Mouse (Mus musculus): ENCODE results near the gene Shc4. TPM values are rescaled to one million over a fixed set of nuclear protein-coding genes. Genes with fewer than 3 reads are reported as not detected.

Gene Shc4
- total RNA-seq, 2 experiments from 2014 or later, result 3.9 to 4.1 TPM

DNA sequence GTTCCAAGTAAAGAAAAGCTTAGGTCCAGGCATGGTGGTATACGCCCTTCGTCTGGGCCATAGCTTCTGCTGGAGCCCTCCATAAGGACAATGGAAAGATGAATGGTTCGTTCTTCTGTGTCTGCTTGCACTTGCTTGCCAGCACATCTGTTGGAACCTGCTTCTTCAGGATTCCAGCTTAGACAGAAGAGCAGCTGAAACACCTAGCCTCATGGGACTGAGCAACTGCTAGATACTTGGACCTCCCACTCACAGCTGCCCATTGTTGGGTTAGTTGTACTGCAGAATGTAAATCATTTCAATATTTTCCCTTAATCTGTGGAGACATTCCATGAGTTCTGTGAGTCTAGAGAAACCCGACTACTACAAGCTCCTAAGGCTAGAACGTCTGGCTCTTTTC is 73.9 kb downstream of the Shc4 start:
- DNase-seq (ENCODE audit: low spot score in 2 of 2), result no peak

DNA sequence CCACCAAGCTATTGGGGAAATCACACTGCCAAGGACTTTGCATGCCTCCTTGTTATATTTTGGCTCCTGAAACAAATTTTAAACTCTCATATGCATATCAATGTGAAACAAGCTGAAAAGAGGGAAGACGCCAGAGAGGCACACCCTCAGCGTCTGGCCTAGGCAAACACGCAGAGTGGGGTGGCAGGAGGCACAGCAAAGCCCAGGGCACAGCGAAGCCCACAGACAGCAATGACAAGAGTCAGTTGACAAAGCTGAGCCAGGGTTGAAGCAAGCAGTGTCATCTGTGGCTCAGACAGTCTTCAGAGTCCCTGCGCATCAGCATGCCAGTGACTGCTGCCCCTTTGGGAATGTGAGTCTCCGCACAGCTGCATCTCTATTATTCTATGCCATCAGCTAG is 79.0 kb downstream of the Shc4 start:
- DNase-seq (ENCODE audit: low spot score in 2 of 2), result no peak

- no peak for DNase-seq (ENCODE audit: low spot score in 2 of 2)
Measured at GRCm38 (mm10) chr2:125637331-125637730, 86.6 kb downstream of the Shc4 start.

- no peak for DNase-seq (ENCODE audit: low spot score in 2 of 2)
Measured at GRCm38 (mm10) chr2:125630010-125630409, 93.9 kb downstream of the Shc4 start.

DNA sequence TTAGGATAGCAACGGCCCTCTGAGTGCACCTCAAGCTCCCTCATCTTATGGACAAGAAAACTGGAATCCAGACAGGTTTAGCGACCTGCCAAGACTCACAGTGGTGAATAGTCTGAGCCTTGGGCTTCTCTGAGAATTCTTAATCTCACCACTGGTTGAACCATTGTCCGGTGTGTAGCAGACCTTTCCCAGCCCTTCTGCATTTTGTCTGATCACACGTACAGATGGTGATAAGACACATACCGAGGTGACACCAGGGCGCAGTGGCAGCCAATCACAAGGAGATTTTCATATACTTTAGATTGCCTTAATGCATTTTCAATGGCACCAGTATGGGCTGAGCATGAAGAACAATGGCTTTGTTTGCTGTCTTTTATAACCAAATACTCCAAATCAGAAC is 95.5 kb downstream of the Shc4 start:
- DNase-seq (ENCODE audit: low spot score in 2 of 2), result no peak

DNA sequence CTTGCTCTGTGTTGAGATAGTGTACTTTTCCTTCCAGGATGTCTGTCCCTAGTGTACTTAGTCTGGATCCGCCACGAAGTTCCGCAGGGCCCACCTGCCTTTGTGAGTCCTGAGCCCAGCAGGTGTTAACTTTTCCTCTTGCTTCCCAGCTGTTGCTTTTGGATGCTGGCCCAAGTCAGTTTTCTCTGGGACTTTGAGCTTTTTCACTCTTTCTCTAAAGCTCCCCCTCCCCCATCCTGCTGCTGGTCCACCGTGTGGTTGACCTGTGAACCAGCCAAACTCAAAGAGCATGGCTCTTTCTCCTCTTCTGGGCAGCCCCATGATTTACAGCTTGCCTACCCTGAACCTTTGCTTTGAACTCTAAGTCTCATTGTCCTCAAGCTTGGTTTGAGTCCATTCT is 97.4 kb downstream of the Shc4 start:
- no peak for DNase-seq (ENCODE audit: low spot score in 2 of 2)

- peak; percentile 90 to 97 for DNase-seq (ENCODE audit: low spot score in 2 of 2)
Measured at GRCm38 (mm10) chr2:125624837-125625351, 99.1 kb downstream of the Shc4 start, which contains the start of gene Cep152. Gene Cep152, minus strand, starts transcription at chr2:125625113.

GRCm38 (mm10) chr2:125624127-125624685 is 99.7 kb downstream of the Shc4 start:
- DNase-seq (ENCODE audit: low spot score in 2 of 2), result no peak

DNA sequence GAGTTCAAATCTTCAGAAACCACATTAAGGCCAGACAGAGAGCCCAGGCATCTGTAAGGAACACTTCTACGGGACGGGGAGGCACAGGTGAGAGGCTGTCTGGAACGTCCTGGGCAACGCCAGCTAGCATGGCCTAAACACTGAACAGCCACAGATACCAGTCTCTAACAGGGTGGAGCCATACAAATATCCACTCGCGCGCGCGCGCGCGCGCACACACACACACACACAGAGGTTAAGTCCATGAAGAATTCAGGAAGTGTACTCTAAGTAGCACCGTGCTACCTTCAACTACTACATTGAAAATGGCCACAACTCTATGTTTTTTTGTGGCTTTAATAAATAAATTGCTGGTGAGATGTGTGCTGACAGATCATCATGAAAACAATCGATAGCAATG is 100.7 kb downstream of the Shc4 start:
- DNase-seq (ENCODE audit: low spot score in 2 of 2), result no peak

DNA sequence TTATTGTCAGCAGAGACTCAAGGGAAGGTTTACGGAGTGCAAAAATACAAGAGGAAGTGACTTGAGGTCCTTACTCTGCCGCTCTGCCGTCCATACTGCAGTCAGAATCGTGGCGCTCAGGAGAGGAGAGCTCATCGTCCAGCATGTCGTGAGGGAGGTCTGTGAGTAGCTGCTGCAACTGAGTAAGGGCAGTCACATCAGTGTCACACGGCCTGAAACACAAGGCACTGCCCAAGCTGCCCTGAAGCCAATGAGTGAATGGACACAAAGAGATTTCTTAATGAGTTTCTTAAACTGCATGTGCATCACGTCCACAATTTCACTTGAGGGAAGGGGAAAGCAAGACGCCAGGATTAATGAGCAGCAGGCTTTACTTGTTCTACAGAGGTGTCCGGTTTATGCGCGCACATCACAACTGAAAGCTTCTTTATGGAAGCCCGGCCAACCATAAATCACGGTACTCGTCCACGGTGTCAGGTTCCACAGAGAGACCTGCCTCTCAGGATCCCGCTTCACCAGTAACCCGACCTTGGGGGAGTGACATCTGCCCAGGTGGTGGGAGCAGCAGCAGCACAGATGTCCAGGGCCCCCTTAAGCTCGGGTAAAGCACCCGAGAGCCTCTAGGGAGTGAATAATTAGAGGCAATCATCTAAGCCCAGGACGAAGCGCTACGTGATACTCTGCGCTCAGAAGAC is 103.6 kb downstream of the Shc4 start:
- no peak for DNase-seq (ENCODE audit: low spot score in 2 of 2)

DNA sequence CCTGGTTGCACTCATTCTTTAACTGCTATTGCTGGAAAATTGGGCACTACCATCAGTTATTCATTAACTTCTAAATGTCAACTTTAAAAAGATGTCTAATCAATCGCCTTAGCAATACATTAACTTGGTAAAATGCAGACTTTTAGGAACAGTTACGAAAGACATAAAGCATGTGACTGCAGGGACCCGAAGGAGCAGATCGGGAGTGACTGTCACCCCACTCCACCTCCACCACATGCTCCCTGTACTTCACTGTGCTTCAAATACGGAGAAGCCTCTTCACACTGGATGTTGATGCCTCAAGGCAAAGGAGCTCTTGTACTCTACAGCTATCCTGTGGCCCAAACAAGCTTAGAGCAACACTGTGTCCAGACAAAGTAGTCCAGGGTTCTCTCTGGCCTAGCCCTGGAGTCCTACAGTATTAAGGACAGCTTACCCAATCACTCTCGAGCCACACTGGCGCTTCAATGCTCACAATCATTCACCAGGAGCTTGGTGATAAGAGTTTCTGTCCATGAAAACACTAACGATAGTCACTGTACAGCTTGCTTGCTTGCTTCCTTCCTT is 108.0 kb downstream of the Shc4 start:
- DNase-seq (ENCODE audit: low spot score in 2 of 2), result no peak

DNA sequence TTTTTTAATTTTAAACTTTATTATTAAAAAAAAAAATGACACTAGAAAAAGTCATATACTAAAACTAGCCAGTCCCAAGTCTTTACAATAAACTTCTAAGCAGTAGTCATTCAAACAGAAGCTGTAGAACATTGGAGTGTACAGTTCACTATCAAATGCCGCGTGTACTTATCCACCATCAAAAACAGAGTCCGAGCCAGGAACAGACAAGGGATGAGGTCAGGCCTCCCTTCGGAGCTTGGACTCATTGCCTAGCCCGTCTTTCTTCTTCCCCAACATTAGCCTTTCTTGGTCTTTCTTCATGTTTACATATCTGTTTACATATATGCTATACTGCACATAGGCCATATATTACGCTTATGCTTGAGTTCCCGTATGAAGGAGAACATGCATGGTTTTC is 108.5 kb downstream of the Shc4 start:
- no peak for DNase-seq (ENCODE audit: low spot score in 2 of 2)

DNA sequence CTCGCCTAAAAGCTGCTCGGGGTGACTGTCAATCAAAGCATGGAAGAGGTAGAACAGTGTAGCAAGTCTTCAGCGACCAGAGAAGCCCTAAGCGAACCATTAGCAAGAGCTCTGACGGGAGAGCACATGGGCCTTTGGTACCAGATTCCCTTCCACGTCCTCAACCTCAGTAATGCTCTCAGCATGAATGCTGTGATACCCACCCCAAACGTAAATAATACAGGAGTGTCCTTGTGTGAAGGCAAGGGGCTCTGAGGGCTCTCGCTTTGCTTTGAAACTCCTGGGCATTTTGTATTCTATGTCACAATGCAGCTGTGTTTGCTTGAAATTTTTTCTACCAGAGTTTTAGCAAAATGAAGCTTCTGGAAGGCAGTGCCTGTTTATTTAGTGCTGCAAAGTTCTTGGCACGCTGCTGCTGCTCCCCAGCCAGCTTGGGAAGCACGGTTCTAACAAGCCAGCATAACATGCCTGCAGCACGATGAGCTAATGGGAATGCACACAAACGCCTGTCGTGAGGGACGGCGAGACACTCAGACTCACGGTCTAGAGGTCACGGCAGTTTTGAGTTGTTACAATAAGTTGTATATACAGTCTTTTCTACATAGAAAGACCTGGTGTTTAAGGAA is 117.6 kb downstream of the Shc4 start:
- peak in 1 of 2 experiments; percentile 48 for DNase-seq (ENCODE audit: low spot score in 2 of 2)

DNA sequence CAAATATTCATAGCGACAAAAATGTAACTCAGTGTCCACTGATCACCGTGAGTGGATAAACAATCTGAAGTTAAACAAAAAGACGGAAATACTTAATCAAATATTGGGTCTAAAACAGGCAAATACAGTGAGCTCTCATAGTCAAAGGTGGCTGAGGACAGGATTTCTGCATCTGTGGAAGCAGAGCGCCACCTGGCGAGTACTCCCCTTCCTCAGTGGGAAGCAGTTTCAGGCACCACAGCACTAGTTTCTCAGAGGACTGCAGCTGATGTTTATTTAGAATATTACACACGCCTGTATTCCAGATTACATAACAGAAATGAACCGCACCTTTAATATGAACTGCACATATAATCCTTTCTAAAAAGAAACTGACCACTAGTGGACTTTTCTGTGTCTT is 119.3 kb downstream of the Shc4 start:
- DNase-seq (ENCODE audit: low spot score in 2 of 2), result peak; percentile 49 to 70

DNA sequence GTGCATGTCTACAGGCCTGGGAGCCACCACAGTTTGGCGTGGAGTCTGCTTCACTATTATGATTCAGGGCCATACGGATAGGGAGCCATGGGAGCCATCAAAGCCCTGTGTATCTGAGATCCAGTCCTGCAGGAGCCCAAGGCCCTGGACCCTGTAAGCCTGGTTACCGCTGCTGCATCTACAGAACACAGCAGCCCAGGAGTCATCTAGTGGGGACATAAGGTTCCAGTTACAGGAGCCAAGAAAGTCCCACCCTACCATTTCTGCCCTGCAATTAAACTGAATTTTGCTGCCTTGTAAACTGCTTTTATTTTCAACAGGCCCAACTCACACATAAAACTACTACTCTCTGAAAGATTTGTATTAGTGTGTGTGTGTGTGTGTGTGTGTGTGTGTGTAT is 121.0 kb downstream of the Shc4 start:
- no peak for DNase-seq (ENCODE audit: low spot score in 2 of 2)

DNA sequence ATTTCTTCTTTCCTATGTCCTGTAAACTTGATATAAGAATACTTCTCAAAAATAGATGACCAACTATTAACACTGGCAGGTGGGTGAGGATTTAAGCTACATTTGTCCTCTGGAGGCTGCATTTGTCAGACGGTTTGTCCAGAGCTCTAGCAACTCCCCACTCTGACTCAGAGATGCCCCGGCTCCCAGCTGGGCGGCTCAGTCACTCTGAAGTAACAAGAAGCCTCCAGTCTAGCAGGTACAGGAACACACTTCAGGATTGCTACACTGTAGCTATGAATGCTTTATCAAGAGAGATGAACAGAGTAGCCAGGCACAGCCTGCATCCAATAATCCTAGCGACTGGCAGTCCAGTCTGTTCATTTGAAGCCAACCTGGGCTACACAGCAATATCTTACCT is 125.0 kb downstream of the Shc4 start:
- DNase-seq (ENCODE audit: low spot score in 2 of 2), result no peak

GRCm38 (mm10) chr2:125598251-125598650 is 125.7 kb downstream of the Shc4 start:
- DNase-seq (ENCODE audit: low spot score in 2 of 2), result no peak

DNA sequence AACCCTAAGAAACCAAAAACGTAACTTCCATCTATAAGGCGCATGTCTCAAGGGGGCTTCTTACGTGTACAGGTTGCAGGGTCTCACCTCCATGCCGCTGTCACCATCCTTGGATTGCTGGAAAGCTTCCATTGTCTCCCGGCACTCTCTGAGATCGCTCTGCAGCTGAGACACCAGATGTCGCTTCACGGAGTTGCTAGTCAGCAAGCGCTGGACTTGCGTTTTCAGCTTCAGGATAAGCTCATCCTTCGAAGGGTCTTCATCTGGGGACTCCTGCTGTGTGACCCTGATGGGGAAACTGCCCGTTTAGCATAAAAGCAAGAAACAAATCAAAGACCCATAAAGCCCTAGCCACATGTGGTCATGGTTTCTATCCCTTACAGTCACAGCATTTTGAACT is 129.2 kb downstream of the Shc4 start:
- no peak for DNase-seq (ENCODE audit: low spot score in 2 of 2)

DNA sequence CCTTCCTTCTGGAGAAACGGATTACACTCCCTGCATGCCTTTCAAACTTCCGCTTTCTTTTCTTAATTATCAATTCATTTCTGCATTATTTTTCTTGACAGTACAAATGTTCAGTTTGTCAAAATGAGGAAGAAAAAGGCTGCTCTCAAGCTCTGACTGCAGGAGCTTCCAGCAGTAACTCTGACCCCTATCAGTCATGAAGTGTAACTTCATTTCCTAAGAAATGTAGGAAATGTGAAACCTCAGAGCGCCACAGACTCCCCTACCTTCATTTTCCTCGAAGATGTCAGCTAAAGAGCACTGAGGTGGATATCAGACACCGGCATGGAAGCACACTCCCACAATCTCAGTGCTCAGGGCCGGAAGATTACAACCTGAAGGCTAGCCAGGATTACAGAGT is 129.9 kb downstream of the Shc4 start:
- DNase-seq (ENCODE audit: low spot score in 2 of 2), result no peak

DNA sequence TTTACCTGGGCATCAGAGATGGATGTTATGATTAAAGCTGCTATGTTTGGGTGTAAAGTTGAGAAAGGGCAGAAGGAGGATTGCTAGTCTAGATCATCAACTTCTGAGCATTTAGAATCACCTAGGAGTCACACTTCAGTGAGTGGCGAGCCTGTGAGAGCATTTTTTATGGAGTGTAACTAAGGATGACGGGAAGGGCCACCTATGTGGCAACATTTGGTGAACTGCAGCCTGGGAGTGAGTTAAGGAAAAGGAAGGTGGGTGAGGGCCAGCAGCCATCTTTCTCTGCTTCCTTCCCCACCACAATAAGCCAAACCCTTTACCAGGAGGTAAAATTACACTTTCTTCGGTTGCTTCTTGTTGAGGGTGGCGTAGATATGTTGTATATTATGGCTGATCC is 132.1 kb downstream of the Shc4 start:
- no peak for DNase-seq (ENCODE audit: low spot score in 2 of 2)

DNA sequence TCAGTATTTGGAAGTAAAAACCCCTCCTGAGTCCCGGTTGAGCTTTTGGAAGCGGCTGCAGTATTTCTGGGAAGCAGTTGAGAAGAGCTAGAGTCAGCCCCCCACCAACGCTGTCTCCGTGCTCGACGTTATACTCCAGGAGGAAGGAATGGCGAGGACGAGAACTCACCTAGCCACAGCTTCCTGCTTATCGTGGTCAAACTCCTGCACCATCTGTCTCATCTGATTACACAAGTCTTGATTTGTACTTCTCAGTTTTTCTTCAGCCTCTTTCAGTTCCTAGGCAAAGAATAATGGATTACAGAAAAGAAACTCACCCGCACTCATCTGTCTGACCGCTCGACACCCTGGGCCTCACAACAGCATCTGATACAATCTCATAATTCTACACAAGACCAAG is 134.7 kb downstream of the Shc4 start:
- no peak for DNase-seq (ENCODE audit: low spot score in 2 of 2)

DNA sequence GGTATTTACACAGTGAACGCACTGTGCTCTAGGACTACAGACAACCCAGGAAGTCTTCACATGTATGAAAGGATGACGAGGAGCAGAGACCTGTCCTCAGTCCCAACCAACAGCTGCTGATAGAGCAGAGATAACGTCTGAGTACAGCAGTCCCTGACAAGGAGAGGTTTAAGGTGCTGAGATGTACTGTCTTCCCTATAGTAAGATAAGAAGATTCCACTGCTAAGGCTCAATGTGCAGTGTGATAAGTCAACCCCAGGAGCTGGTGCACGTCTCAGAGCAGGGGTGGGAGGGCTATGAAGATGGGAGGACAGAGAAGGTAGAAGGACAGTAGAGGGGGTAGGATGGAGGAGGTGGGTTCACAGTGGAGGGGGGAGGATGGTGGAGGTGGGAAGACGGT is 142.9 kb downstream of the Shc4 start:
- DNase-seq (ENCODE audit: low spot score in 2 of 2), result no peak
